Mouse (Mus musculus) layer of hippocampus, adult 9-10 months (tissue): ENCODE results near the gene Adgrl4.

Experiments used
- DNase-seq: peaks from one replicate; pipeline ENCODE4 v3.0.0; 2022; ENCODE audit warnings: low spot score

The Adgrl4 gene

DNA sequence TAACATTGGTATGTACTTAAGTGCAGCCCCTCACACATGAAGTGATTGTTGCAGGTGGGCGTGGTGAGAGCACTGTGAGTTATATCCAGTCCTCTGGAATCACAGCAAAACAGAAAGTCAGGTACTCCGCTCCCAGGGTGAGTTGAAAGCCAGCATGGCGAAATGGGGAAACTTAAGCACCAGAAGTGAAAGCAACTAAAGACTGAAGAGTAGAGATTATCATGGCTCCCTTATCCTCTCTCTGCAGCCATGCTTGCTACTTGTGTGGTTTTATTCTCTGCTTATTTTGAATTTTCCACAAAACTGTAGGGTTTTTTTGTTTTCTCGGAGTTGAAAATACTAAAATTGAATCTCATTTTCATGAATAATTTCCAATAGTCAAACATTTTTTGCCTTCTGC, 51.2 kb downstream of the Adgrl4 start:
- no peak for DNase-seq

DNA sequence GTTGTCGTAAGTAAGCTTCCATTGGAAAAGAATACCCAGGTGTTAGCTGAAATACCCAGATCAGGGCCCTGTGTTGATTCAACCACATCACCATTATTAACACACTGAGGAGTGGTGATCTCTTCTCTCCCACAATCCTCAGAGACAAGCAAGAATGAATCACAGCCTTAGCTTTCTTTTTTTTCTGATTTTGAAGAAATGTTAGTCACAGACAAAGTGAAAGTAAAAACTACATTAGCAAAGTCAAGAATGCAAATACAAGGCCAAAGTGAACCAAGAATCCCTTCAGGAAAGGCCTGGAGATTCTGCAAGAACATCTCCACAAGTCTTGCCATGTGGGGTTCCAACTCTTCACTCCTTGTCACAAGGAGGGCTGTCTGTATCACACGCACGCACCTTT, 67.9 kb downstream of the Adgrl4 start:
- DNase-seq, result no peak

DNA sequence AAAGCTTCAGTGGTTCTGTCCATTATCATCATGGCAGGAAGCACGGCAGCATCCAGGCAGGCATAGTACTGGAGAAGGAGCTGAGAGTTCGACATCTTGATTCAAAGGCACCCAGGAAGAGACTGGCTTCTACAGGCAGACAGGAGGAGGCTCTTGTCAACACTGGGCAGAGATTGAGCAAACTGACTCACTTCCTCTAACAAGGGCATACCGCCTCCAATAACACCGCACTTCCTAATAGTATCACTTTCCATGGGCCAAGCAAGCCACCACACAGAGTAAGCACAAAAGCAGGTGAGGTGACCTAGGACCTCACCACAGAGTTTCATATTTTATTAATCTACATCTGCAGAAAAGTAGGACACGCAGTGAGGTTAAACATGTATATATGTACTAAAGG, 73.5 kb downstream of the Adgrl4 start:
- no peak for DNase-seq

DNA sequence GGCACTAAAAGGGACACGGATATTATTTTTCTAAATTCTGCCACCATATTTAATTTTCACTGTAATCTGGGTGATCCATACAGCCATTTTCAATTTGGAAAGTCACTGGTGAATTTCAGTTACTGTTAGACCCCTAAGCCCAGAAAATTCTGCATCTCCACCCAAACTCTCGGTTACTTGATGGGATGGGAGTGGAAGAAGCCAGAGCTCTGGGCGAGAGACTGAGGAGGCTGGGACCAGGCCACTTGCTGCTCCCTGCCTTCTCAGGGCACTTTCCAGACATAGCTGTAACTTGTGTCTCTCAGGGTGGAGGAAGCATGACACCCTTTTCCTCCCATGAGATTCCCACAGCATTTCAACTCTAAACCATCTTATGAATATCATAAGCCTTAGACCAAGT, 109.5 kb downstream of the Adgrl4 start:
- DNase-seq, result no peak

DNA sequence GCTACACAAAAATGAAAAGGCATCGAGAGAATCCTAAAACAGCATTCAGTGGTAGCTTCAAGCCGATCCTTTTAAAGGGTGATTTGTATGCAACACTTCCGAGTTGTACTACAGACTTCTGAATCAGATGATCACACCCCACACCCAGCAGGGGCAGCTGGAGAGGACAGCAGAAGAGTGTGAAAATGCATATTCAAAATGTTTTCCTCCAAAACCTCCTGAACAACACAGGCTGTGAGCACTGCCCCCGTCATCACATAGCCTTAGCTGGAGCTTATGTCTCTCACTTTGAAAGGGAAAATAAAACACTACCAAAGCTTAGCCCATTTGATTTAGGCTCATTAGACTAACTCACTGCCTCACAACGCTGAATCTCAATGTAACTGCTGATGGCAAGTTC, 113.3 kb downstream of the Adgrl4 start:
- no peak for DNase-seq

DNA sequence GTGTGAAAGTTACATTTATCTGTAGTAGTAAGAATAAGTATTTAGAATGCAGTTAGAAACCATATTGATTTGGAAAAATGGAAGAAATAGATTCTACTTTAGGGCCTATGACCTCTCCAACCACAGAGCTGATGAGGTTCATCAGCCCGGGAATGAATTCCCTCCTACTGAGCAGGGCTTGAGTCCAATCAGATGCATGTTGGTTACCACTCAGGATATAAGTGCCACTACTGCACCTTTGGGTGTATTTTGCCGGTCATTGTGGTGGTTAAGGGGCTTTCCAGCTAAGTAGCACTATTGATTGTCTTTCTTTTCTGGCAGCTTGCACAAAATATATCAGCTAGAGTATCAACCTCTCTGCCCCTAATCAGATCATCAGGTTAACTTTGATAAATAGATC, 118.9 kb downstream of the Adgrl4 start:
- DNase-seq, result no peak

DNA sequence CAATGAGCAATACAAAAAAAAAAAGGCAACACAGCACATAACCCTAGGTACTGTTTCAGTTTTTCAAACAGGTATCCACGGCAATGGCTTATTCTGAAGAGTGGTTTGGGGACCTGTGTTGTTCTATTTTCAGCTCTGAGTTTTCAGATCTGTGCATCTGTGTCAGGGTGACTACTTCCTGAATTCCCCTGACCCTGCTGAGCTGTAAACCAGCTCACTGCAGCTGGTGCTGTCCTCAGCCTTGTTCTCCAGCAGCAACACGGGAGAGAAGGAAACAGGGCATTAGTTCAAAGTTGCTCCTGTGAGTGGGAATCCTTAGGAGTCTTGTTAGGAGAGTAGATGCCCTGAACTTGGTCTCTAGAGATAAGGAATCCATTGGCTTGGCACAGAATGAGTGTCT, 119.4 kb downstream of the Adgrl4 start:
- DNase-seq, result no peak

DNA sequence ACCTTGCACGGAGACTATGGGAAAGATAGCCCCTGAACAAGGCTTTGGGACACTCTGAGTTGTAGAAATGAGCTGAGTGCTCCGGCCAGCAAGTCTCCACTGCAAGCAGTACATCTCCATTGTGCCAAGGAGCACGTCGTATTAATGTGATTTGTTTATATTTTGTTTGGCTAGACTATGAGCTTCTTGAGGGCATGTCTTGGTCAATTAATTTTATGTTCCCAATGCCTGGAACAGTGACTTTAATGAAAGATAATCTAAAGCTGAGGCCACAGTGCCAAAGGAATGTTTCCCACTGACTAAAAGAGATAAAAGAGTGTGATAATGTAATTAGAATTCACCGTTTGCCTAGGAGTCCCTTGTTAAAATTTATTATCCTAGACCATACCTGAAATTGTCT, 119.9 kb downstream of the Adgrl4 start:
- no peak for DNase-seq

DNA sequence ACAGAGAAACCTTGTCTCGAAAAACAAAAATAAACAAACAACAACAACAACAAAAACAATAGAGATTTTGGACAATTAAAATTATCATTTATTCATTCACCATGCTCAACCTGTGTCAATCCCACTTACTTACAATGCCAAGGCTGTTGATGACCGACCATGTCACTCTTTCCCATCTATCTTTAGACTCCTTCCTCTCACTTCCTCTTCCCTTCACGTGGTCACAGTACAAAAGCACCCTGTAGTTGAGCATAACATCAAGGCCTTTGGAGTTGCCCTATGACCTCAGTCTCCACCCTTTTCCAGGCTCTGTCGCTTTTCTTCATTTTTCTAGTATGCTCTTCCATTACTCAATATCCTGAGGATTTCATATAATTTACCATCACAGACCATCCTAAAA, 120.7 kb downstream of the Adgrl4 start:
- DNase-seq, result no peak

DNA sequence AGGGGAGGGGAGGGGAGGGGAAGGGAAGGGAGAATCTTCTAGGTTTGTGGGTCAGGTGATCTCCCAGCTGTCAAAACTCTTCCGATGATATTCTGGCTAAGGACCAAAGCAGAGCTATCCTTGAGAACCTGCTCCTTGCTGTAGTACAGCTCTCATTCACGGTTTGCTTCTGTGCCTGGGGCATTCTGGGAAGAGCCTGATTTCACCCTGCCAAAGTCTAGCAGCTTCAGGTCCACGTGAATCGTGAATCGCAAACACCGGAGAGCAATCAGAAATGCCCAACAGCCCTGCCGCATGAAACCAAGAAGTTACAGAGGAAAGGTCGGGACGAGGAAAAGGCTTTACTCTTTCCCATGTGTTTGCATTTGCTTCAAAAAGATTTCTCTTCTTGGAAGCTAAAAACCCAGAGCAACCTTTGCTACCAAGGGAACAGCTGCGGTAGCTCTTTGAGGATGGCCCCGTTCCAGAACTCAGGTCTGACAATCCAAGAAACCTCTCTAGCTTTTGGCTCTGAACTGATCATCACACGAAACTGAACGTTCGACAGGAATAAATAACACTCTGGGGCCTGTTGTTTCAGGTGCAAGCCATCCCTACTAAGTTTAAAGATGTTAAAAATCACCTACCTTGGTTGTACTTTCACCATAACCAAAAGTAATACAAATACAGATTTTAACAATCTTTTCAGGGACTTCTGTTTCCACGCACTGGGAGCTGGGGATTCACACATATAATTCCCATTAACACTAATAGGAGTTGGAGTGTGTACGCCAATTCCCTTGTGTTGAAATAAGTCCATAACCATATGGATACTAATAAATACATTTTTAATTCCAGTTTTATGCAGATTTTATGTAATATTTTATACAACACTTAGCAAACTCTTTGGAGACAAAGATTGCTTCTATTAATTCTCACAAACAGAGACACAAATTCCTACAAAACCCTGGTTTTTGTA, 128.3 kb downstream of the Adgrl4 start:
- DNase-seq, result no peak

DNA sequence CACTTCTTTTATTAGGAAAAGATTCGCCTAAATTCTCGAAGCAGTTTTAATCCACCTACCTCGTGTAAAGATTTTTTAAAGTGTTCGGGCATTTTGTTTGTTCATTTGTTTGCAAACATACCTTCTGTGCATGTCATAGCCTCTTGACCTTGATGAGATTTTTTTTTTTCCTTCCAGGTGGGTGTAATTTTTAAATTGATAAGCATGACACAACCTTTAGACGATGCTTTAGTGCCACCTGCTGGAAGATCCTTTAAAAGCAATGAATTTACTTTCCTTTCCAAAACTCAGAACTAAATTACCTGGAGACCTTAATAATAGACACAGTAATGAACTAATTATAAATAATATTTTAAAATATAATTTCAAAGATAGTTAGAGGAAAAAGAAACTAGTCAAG, 128.9 kb downstream of the Adgrl4 start:
- DNase-seq, result peak; percentile 51

DNA sequence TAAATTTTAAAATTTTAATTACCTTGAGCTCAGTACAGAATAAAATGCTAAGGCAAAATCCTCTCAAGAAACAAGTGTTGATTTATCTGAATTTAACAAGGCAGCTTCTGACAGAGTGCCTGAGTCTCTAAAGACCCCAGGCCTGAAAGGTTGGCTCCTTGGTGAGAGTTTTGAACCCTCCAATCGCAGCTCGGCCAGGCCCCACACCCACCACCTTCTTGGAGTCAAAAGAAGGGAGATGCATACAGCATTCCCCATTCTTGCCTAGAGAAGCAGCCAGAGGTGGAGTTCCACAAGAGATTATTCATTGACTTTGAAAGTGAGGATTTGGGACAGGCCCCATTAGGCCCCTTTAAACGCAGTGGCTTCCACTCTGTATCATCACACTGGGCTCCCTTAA, 129.9 kb downstream of the Adgrl4 start:
- DNase-seq, result no peak

DNA sequence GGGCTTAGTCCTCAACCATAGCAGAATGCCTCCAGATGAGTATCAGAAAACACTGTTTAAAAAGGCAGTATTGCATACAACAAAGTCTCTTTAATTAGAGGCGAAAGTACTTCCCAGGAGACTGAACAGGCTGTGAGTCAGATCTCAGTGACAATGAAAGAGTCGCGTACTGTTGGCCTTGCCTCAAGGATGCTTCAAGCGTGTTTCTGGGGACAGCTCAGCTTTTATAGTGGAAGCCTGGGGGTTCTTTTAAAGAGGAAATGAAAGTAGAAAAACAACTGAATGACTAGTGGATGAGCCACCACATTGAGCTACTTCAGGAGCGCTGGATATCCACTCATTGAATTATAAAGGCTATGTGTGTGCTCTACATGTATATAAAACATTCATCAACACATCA, 134.4 kb downstream of the Adgrl4 start:
- no peak for DNase-seq

DNA sequence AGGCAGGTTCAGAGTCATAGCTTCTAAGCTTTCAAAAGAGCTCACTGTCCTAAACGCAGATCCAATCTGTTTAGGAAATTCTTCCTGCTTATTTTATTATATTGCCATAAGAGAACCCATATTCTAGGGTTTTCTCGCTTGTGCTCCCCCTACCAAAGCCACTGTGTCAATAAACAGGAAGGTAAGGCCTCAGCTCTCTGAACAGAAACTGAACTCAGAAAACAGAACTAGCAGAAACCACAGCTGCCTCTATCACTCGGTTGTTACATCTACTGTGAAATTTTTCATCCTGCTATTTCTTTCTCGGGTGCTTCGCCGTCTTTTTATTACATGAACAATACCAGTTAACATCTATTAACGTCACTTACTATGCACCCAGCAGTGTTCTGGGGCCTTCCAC, 137.6 kb downstream of the Adgrl4 start:
- DNase-seq, result no peak

DNA sequence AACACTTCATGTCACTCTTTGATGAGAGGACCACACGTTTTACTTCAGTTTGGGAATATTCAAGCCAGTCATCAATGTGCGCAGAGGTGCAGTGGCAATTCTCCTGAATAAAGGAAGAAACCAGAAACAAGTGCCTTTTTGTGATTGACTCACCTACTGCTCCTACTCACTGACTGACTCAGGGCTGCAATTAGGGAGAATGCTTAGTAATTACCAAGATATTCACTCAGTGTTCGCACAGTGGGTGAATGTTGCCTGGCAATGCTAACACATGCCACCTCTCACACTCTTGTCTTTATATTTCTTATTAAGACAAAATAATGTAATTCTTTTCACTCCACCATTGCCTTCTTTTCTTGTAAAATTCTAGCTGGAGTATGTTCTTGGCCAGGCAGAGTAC, 138.5 kb downstream of the Adgrl4 start:
- no peak for DNase-seq

DNA sequence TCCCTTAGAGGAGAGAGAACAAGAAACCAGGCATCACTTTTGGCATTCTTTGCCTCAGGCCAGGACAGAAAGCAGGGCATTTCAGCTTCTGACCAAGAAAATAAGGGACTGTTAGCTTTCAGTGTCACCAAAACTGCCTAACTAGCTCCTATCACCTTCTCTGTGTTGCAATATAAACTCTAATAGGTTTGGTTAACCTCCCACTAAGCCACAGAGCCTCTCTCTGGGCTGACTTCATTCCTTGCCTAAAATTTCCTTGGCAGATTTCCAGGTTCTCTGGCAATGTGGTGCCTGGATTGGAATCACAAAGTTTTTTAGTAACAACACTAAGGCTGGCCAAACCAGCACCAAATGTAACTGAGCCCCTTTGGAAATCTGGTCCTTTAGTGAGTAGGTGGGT, 154.2 kb downstream of the Adgrl4 start:
- DNase-seq, result no peak
